Mouse (Mus musculus) embryonic fibroblast, embryonic 13.5 days (primary cell): Measurements from ENCODE around the gene Pinlyp.

Experiments
- CTCF ChIP-seq: IDR thresholded peaks from 2 replicates; pipeline ENCODE4 v1.5.1; 2011; ENCODE audit warnings: mild to moderate bottlenecking, control low read depth, low read length, moderate library complexity, borderline replicate concordance; ENCODE audit not compliant: insufficient read depth
- POLR2A ChIP-seq: IDR thresholded peaks from 2 replicates; pipeline ENCODE4 v1.6.1; 2011; ENCODE audit warnings: low read depth, mild to moderate bottlenecking, control low read depth, low read length, moderate library complexity

DNA sequence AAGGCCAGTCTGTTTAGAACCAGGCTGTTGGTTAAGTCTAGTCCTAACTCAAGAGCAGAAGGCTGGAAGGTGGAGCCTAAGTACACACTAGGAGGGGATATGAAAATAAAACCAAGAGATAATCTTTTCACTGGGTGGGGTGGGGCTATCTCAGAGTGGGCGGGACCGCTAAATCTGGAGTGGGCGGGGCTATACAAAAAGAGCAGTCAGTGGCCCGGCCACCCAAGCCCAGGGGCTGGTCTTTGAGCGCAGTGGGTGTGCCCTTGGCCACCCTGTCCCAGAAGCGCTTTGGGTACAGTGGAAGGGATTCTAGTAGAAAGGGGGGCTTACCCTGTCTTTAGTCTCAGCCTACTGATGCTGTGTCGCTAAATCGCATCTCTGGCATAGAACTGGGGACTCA is 40.9 kb upstream of the Pinlyp start:
- TF ChIP-seq POLR2A, result no peak
- no peak for TF ChIP-seq CTCF
